Mouse (Mus musculus) hindbrain, embryonic 12.5 days (tissue): ENCODE data around the gene C1rl. TPM values are rescaled to one million over a fixed set of nuclear protein-coding genes. Genes with fewer than 3 reads are reported as not detected.
A peak's percentile ranks its signal among the peaks of the same experiment; 100 is the strongest.
"Not testable (repeated sequence)": the region's sequence is repeated elsewhere in the genome, so short reads cannot be mapped to it uniquely, and the experiment has no call there.

Source experiments
- ATAC-seq: fragments of 200-750 bp; cut with Nextera tagmentation; 2 replicates; pipeline ENCODE4 v1.8.0; 2017; ENCODE audit warnings: moderate TSS enrichment; ENCODE audit not compliant: low FRiP score
- H3K27ac ChIP-seq: fragments of 300-500 bp; sonication (generic); 2 replicates; pipeline ENCODE4 v1.5.1; 2016; ENCODE audit warnings: mild to moderate bottlenecking
- H3K27me3 ChIP-seq: fragments of 300-500 bp; sonication (generic); 2 replicates; pipeline ENCODE4 v1.6.1; 2016; ENCODE audit warnings: mild to moderate bottlenecking
- H3K36me3 ChIP-seq: fragments of 300-500 bp; sonication (generic); 2 replicates; pipeline ENCODE4 v1.6.1; 2016; ENCODE audit warnings: mild to moderate bottlenecking
- H3K4me1 ChIP-seq: fragments of 300-500 bp; sonication (generic); 2 replicates; pipeline ENCODE4 v1.6.1; 2016
- H3K4me2 ChIP-seq: fragments of 300-500 bp; sonication (generic); replicated peaks from 2 replicates; pipeline ENCODE4 v1.6.1; 2016; ENCODE audit warnings: mild to moderate bottlenecking
- H3K4me3 ChIP-seq: fragments of 300-500 bp; sonication (generic); 2 replicates; pipeline ENCODE4 v1.5.1; 2016; ENCODE audit warnings: mild to moderate bottlenecking
- H3K9ac ChIP-seq: fragments of 300-500 bp; sonication (generic); 2 replicates; pipeline ENCODE4 v1.6.1; 2016; ENCODE audit warnings: mild to moderate bottlenecking, moderate library complexity
- H3K9me3 ChIP-seq: fragments of 300-500 bp; sonication (generic); replicated peaks from 2 replicates; pipeline ENCODE4 v1.6.1; 2016; ENCODE audit warnings: mild to moderate bottlenecking
- WGBS: fragments of 180-500 bp; shearing (Covaris S2); methylation state at CpG from one replicate; pipeline ENCODE4 v1.1.7; 2016; 5-methylcytosine and 5-hydroxymethylcytosine counted together
- polyA plus RNA-seq: library from polyadenylated mRNA; unstranded; fragments of >200 nt; fragmentation: Nextera tagmentation; extraction: Ambion mirVana; gene quantifications from 2 replicates; pipeline ENCODE4 v1.2.1, GENCODE M21; 2016

The C1rl gene
- polyA plus RNA-seq, 1 experiment from 2014 or later = 0.25 TPM

DNA sequence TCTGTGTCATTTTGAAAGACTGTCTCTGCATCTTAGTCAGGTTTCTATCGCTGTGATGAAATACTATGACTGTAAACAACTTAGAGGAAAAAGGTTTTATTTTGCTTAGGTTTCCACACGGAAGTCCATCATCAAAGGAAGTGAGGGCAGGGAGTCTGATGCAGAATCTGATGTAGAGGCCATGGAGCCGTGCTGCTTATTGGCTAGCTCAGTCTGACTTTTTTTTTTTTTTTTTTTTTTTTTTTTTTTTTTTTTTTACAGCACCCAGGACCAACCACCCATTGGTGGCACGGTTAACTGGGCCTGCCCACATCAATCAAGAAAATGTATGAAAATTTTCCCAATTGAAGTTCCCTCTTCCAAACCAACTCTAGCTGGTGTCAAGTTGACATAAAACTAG, 4.0 kb upstream of the C1rl start:
- 91% methylated on average over 4 of the region's 4 CpGs for WGBS
- Histone ChIP-seq H3K9ac (no peak overlapping the region), H3K27ac (no peak overlapping the region), H3K4me1 (peaks cover 2% of the 10 kb centered on the region; the same call in 1 of the 2 replicates), H3K4me3 (no peak overlapping the region), H3K4me2 (no peak overlapping the region), H3K9me3 (no peaks in the 10 kb centered on the region), H3K36me3 (no peaks in the 10 kb centered on the region), H3K27me3 (no peaks in the 10 kb centered on the region)
- ATAC-seq = no peak

DNA sequence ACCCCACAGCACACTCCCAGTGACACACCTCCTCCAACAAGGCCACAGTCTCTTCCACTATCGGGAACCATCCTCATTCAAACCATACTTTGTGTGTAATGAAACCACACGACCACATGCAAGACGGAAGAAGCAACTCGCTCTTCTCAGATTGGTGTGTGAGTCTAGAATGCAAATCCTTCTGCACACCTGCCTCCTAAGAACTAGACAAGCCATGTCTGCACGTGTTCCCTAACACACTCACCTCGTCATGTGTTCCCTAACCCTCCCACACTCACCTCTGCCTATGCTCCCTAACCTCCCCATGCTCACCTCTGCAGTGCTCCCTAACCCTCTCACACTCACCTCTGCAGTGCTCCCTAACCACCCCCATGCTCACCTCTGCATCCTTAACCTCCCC, 1.5 kb upstream of the C1rl start:
- Histone ChIP-seq H3K4me2 (no peak overlapping the region), H3K9ac (no peak overlapping the region), H3K27me3 (no peaks in the 10 kb centered on the region), H3K4me3 (no peak overlapping the region), H3K4me1 (peaks cover 2% of the 10 kb centered on the region; the same call in 1 of the 2 replicates), H3K36me3 (no peaks in the 10 kb centered on the region), H3K9me3 (0 out of 2 replicates have a peak, but pooled peaks cover 3% of the 10 kb centered on the region), H3K27ac (no peak overlapping the region)
- 83% methylated on average over 6 of the region's 6 CpGs for WGBS
- ATAC-seq = no peak

DNA sequence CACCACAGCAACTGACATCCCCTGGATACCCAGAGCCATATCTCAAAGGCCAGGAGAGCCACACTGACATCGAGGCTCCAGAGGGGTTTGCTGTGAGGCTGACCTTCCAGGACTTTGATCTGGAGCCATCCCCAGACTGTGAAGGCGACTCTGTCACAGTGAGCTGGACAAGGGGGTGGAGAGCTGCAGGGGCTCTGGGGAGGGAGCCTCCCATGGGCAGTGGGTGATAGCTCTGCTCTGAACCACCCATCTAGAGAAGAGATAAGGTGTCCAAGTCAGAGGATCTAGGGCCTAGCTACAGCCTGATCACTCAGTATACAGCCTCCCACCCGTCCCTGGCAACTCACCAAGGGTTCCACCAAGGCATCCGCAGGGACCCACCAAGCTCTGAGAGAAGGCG, 973 bp downstream of the C1rl start:
- Histone ChIP-seq H3K4me1 (peaks cover 2% of the 10 kb centered on the region; the same call in 1 of the 2 replicates), H3K4me2 (no peak overlapping the region), H3K4me3 (no peak overlapping the region), H3K27ac (no peak overlapping the region), H3K9ac (no peak overlapping the region), H3K27me3 (no peaks in the 10 kb centered on the region), H3K36me3 (no peaks in the 10 kb centered on the region), H3K9me3 (0 out of 2 replicates have a peak, but pooled peaks cover 3% of the 10 kb centered on the region)
- 84% methylated on average over 5 of the region's 5 CpGs for WGBS
- ATAC-seq = no peak

DNA sequence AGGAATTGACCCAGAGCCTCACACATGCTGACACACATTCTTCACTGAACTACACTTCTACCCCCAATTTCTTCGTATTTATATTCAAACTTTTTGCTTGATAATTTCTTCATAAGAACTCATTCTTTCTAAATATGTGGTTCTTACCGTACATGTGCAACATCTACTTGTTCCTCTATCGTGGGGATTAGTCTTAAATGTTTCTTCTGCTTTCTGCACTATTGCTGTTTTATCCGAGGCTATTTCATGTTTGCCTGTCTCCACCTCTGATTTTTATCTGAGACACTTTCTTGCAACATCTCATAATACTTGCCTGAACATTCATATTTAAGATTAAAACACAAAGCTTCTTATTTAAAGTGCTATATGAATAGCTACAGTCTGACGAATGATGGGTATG, 3.1 kb downstream of the C1rl start:
- H3K9ac ChIP-seq = no peak overlapping the region
- H3K4me1 ChIP-seq = peaks cover 2% of the 10 kb centered on the region; the same call in 1 of the 2 replicates
- H3K4me2 ChIP-seq = no peak overlapping the region
- H3K27ac ChIP-seq = no peak overlapping the region
- H3K4me3 ChIP-seq = no peak overlapping the region
- ATAC-seq = no peak
- H3K36me3 ChIP-seq = no peaks in the 10 kb centered on the region
- H3K27me3 ChIP-seq = no peaks in the 10 kb centered on the region
- 93% methylated on average over 5 of the region's 5 CpGs for WGBS
- H3K9me3 ChIP-seq = 0 out of 2 replicates have a peak, but pooled peaks cover 3% of the 10 kb centered on the region

DNA sequence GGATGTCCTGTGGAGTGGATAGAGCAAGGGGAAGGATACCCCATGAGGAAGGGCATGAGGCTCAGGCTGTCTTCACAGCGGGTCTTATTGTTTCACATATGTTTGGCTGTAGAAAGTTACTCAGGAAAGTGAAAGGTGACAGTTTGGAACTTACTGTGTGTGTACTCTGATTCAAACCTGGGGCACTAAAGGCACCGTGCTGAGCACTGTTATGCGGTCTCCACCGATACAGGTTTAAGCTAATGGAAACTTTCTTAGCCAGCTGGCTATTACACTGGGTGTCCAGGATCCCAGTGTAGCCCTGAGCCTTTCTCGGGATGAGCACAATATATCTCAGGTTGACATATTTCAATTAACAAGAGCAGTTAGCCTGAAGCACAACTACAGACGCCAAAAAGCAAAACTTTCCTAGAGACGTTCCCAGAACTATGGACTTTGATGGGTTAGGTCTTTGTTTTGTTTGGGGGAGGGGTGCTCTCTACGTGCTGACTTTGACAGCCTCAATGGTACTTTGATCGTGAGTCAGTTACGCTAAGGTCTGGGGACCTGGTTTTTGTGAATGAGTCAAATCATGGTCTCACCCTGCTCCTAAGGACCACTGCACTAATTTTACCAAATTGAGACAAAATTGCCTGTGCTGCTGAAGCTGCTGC, 7.1 kb downstream of the C1rl start:
- Histone ChIP-seq H3K27me3 (no peaks in the 10 kb centered on the region), H3K36me3 (no peaks in the 10 kb centered on the region), H3K4me2 (no peak overlapping the region), H3K27ac (no peak overlapping the region), H3K4me1 (no peaks in the 10 kb centered on the region), H3K4me3 (no peak overlapping the region), H3K9me3 (0 out of 2 replicates have a peak, but pooled peaks cover 3% of the 10 kb centered on the region), H3K9ac (no peak overlapping the region)
- WGBS = 39% methylated on average over 10 of the region's 10 CpGs
- no peak for ATAC-seq

DNA sequence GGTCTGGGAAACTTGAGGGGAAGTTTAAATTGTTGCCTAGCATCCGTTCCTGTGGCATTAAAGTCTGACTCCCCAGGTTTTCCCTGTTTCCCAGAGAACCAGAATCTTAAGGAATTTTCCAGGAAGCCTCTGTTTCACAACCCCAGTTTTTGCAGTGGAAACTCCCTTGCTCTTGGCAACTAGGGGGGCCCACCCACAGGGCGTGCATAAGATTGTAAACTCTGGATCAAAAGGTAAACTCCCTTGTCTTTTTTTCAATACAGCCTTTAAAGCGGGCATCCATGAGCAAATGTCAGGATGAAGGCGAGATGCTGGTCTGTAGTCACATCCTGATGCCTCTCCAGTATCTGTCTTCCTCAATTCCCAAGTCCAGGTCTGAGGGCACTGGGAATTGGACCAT, 8.6 kb downstream of the C1rl start:
- H3K27me3 ChIP-seq = no peaks in the 10 kb centered on the region
- no peaks in the 10 kb centered on the region for H3K9me3 ChIP-seq

DNA sequence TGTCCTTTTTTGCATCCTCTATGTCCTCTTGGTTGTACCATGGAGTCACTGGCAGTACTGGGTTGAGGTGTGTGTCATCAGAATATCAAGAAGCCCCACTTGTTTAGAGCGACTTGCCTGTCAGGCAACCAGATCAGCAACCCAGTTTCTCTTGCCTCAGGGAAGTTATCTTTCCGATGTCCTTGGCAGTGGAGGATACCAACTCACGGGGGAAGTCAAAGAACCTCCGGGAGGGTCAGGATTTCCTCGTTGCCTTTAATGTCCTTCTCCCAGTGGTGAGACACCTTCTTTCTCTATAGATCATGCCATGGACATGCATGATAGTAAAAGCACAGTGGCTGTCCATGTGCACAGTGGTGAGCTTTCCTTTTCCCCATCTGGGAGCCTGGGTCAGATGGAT, 9.1 kb downstream of the C1rl start:
- no peak for ATAC-seq
- 87% methylated on average over 5 of the region's 5 CpGs for WGBS
- H3K36me3 ChIP-seq = no peaks in the 10 kb centered on the region
- H3K4me2 ChIP-seq = no peak overlapping the region
- no peaks in the 10 kb centered on the region for H3K9me3 ChIP-seq
- H3K27me3 ChIP-seq = no peaks in the 10 kb centered on the region
- no peaks in the 10 kb centered on the region for H3K4me1 ChIP-seq
- no peak overlapping the region for H3K9ac ChIP-seq
- H3K27ac ChIP-seq = no peak overlapping the region
- H3K4me3 ChIP-seq = no peak overlapping the region

More for the DNA sequence above, 8.6 kb downstream of the C1rl start:
- no peak for ATAC-seq
- Histone ChIP-seq H3K9ac (no peak overlapping the region), H3K36me3 (no peaks in the 10 kb centered on the region), H3K4me2 (no peak overlapping the region), H3K27ac (no peak overlapping the region), H3K4me3 (no peak overlapping the region), H3K4me1 (no peaks in the 10 kb centered on the region)
- WGBS = 78% methylated on average over 4 of the region's 4 CpGs

DNA sequence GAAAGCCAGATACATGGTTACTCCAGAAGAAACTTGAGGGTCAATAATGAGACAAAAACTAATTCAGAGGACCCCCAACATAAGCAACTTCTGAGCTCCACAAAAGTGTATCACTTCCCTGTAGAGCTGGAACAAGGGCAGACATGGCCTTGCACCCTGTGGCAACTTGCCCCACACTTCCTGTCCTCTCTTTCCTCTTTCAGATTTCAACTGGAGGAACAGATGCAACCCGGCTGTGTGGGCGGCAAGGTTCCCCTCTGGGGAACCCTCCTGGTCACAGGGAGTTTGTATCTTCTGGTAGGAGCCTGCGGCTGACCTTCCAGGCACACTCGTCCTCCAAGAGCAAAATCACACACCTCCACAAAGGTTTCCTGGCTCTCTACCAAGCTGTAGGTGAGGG, 12.1 kb downstream of the C1rl start:
- no peaks in the 10 kb centered on the region for H3K36me3 ChIP-seq
- H3K4me3 ChIP-seq = no peak overlapping the region
- no peak for ATAC-seq
- WGBS = 66% methylated on average over 4 of the region's 4 CpGs
- H3K27ac ChIP-seq = no peak overlapping the region
- no peaks in the 10 kb centered on the region for H3K4me1 ChIP-seq
- H3K4me2 ChIP-seq = no peak overlapping the region
- no peaks in the 10 kb centered on the region for H3K9me3 ChIP-seq
- H3K27me3 ChIP-seq = no peaks in the 10 kb centered on the region
- H3K9ac ChIP-seq = no peak overlapping the region

DNA sequence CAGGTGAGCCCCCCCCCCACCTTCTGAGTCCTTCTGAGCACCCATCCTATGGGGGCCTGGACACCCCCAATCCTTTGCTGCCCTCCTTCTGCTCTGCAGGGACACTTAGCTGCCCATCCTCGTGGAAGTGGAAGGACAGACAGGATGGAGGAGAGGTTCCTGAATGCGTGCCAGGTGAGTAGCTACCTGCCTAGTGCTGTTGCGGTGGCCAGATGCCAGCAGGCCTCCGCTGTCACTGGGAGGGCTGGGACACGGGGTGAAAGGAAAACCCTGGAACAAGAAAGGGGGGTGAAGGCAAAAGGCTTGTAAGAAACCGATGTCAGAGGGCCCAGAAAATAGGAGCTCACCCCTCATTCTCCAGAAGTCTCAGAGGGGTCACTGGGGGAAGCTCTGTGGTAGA, 14.1 kb downstream of the C1rl start:
- H3K4me3 ChIP-seq = no peak overlapping the region
- H3K36me3 ChIP-seq = no peaks in the 10 kb centered on the region
- H3K9ac ChIP-seq = no peak overlapping the region
- H3K4me2 ChIP-seq = no peak overlapping the region
- H3K4me1 ChIP-seq = no peaks in the 10 kb centered on the region
- no peak for ATAC-seq
- H3K9me3 ChIP-seq = no peaks in the 10 kb centered on the region
- no peak overlapping the region for H3K27ac ChIP-seq
- no peaks in the 10 kb centered on the region for H3K27me3 ChIP-seq
- 80% methylated on average over 6 of the region's 6 CpGs for WGBS

DNA sequence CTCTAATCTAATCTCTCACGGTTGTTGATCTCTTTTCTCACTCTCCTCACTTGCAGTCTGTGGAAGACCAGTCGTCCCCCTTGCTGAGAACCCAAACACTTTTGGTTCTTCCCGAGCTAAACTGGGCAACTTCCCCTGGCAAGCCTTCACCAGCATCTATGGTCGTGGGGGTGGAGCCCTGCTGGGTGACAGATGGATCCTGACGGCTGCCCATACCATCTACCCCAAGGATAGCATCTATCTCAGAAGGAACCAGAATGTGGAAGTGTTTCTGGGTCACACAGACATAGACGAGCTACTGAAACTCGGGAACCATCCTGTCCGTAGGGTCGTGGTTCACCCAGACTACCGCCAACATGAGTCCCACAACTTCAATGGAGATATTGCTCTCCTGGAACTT, 15.4 kb downstream of the C1rl start:
- no peaks in the 10 kb centered on the region for H3K27me3 ChIP-seq
- H3K4me1 ChIP-seq = no peaks in the 10 kb centered on the region
- H3K9ac ChIP-seq = no peak overlapping the region
- H3K4me3 ChIP-seq = no peak overlapping the region
- H3K27ac ChIP-seq = no peak overlapping the region
- no peak overlapping the region for H3K4me2 ChIP-seq
- WGBS = 87% methylated on average over 10 of the region's 10 CpGs
- no peaks in the 10 kb centered on the region for H3K36me3 ChIP-seq
- no peaks in the 10 kb centered on the region for H3K9me3 ChIP-seq
- ATAC-seq = no peak

DNA sequence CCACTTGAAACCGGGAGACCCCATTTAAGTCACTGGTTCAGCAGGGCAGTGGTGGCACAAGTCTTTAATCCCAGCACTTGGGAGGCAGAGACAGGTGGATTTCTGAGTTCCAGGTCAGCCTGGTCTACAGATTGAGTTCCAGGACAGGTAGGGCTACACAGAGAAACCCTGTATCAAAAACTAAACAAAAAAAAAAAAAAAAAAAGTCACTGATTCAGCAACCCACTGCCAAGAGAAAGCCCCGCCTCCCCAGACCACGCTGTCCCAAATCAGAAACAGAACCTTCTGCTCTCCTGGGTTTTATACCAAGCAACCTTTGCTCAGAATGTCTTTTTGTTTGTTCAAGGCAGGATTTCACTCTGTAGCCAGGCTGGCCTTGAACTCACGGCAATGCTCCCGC, 16.3 kb downstream of the C1rl start:
- H3K4me3 ChIP-seq, H3K4me2 ChIP-seq, H3K36me3 ChIP-seq, ATAC-seq, H3K4me1 ChIP-seq, H3K27me3 ChIP-seq, H3K27ac ChIP-seq, H3K9me3 ChIP-seq, H3K9ac ChIP-seq: not testable (repeated sequence)
- WGBS = 74% methylated on average over 5 of the region's 5 CpGs

DNA sequence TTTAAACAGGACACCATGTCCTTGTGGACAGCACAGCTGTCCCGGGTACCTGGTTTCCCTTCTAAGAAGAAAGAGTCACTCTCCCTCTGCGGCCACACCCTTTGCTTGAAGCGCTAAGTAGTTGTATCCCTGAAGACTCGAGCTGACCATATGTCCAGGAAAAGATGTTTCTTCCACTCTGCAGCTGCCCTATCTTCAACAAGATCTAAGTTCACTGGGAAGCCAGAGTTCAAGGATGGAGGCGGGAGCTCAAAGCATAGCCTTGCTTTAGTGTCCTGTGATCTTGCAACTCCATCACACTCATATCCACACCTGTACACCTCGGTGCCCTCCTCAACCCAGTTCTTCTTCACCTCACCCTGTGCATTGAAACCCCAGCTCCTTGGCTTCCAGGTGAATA, 19.0 kb downstream of the C1rl start:
- no peaks in the 10 kb centered on the region for H3K36me3 ChIP-seq
- no peak overlapping the region for H3K4me3 ChIP-seq
- no peak overlapping the region for H3K27ac ChIP-seq
- H3K4me2 ChIP-seq = no peak overlapping the region
- 65% methylated on average over 6 of the region's 6 CpGs for WGBS
- no peak overlapping the region for H3K9ac ChIP-seq
- H3K4me1 ChIP-seq = no peaks in the 10 kb centered on the region
- no peak for ATAC-seq
- H3K27me3 ChIP-seq = no peaks in the 10 kb centered on the region
- no peaks in the 10 kb centered on the region for H3K9me3 ChIP-seq

DNA sequence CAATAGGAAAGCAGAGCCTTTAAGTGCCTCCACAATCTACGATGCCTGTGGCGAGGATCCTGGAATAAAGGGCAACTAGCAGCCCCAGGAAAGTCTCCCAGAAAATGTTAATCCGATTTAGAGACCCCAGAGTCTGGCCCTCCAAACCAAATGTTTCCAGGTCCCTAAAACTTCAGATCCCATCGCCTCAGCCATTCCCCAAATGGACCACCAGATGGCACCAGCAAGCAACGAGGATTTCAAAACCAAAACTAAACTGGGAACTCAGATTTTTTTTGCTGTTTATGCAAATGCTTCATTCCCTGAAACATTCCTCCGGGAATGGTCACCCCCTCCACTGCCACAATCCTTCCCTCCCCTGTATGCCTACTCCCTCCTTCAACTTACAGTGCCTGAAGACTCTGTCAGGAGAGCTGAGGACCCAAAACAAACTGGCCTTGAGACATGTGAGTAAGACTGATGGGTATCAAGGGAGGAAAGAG, 19.5 kb downstream of the C1rl start, which contains the start of gene C1ra:
C1ra (plus strand) TSS at position 51 of the 482 bp plus-strand sequence.
- Histone ChIP-seq H3K4me2 (peak within 1 kb of the TSS; percentile 30; the same call in 1 of the 2 replicates), H3K9me3 (no peaks in the 10 kb centered on the region)
- ATAC-seq = no peak

More for the DNA sequence above, 19.5 kb downstream of the C1rl start, which contains the start of gene C1ra:
- WGBS = 8% methylated on average over 6 of the region's 6 CpGs
- H3K27ac ChIP-seq = no peak within 1 kb of the TSS
- H3K4me1 ChIP-seq = no peaks in the 10 kb centered on the region
- no peaks in the 10 kb centered on the region for H3K27me3 ChIP-seq
- H3K36me3 ChIP-seq = no peaks in the 10 kb centered on the region
- H3K4me3 ChIP-seq = no peak within 1 kb of the TSS
- H3K9ac ChIP-seq = no peak within 1 kb of the TSS
